Mouse (Mus musculus) left cerebral cortex, postnatal 4 days (tissue): Measurements from ENCODE around the gene Nt5c1a. TPM values are rescaled to one million over a fixed set of nuclear protein-coding genes. Genes with fewer than 3 reads are reported as not detected.

Source experiments
- DNase-seq: peaks from one replicate; pipeline ENCODE4 v3.0.0-alpha.2; 2022
- intact Hi-C: fragments of 180-260 bp; cut with DNase I; formaldehyde crosslinking; loops from one replicate; pipeline ENCODE4 v1.15.1; 2025
- total RNA-seq, 2 experiments: library from RNA; stranded (reverse); gene quantifications; 2 replicates each; pipeline ENCODE4 v1.2.3; 2021

Nt5c1a gene
- total RNA-seq, 2 experiments from 2014 or later, result 3.6 to 4.9 TPM

DNA sequence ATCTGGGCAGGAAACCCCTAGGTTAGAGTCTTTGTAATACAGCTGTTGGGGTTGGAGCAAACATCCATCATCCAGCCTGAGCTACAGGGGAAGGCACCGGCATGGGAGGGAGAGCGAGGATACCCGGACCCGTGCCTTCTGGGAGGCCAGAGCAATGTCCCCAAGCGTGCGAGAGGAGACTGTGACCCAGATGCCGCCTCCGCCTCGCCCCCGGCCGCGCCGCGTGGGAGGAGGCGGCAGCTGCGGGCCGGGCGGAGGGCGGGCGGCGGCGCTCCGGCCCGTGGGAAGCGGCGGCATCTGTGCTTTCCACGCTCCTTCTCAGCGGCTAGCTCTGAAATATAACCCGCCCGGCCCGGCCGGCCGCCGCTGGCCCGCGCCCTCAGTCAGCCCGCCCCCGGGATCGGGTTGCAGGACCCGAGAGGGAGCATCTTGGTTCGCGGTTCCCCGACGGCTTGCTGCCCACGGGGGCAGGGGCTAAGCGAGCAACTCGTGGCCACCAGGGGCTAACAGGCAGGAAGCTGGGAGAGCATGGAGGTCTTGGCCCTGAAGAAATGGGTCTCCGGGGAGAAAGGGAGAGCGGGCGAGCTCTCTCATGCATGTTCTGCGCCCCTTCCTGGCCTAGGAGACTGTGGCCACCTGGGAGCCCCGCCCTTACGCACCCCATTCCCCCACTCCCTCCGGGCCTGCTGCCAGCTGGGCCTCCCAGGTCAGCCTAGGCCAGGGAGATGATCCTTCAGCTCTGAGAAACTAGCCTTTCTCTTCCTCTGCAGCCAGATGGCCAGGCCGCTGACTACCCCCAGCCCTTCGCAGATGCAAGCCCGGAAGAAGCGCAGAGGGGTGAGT, 38.3 kb downstream of the Nt5c1a start:
- DNase-seq, result peak; percentile 29
- intact Hi-C loops, result no loop called here

DNA sequence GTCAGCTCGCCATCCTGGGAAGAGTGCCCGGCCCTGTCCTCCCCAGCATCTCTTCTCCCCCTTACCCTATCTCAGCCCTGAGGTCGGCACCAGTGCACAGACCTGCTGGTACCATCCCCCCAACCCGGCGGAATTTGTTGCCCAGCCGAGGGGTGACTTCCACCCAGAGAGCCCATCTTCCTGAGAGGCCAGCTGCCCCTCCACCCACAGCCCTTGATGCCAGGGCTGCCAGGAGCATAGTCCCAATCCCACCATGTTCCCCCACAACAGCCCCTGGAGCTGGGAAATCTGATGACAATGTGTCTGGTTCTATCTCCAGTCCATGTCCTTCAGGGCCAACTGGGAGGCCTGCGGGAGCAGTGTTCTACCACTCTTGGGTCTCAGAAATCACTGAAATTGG, 44.9 kb downstream of the Nt5c1a start:
- DNase-seq, result no peak
- intact Hi-C loops, result no loop called here

DNA sequence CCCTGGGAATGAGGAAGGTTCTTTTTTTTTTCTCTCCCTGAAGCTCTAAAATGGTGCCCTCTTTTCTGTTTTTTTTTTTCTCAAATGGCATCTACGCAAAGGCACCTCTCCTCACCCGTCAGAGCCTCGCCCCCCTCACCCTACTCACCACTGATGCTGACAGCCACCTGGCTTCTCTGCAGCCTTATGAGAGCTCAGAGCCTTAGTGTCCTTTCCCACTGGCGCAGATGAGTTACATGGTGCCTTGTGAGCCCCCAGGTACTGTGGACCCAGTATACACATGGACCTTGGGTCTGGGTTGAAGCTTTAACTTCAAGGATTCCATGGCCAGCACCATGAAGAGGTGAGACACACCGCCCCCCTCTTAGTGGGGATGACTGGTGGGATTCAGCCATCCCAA, 45.3 kb downstream of the Nt5c1a start:
- intact Hi-C loops, result no loop called here

DNA sequence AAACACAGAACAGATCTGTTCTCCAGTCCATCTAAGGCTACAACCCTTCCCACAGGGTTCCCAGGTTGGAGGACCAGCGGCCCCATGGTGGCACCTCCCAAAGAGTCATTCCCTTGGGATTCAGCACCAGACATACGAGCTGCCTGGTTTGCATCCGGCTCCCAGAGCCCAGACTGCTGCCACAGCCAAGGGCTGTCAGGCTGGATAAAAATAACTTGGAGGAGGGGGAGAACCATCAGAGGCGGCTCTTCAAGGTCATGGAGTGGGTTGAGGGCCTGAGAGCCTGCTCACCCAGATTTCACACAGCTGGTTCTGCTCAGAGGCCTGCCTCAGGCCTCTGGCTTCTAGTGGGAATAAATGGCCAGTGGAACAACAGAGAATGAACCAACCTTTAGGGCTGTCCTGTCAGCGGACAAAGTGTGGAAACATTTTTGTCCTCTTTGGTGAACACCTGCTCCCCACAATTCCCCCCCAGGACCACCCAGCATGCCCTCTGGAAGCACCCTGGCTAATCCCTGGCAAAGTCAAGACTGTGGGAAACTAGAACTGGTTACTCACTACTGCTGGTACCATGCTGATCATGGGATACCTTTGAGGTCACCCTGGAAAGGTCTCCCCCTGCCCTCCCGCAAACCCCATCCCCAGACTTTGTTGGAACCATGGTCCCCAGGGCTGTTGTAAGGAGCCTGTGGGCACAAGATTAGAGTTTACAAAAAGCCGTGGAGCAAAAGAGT, 46.0 kb downstream of the Nt5c1a start:
- DNase-seq, result no peak
- intact Hi-C loops, result no loop called here

More for the DNA sequence above, 45.3 kb downstream of the Nt5c1a start:
- DNase-seq, result no peak

DNA sequence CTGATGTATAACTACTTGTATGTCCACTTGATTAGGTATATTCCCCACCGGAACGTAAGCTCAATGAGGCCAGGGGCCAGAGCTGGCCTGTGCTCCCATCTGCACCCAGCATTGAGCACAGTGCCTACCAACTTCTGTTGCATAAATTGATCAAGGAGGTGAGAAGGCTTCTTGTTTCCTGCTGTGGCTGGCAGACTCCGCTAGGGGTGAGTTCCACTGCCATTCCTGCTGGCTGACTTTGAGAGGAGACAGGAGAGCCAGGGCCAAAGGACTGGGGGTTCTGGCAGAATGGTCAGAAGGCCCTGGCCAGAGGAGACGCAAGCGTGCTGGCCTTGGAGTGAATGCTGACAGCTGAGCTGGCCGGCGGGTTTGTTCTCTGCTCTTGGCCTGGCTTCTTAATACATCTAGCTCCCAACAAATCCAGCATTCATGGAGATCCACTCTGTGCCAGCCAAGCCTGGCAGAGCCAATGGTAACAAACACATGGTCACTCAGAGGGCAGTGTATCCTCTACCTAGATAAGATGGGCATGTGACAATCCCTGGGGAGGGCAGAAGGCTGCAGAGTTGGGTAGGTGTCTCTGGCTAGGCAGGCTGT, 47.8 kb downstream of the Nt5c1a start:
- intact Hi-C loops, result no loop called here
- peak; percentile 83 for DNase-seq

DNA sequence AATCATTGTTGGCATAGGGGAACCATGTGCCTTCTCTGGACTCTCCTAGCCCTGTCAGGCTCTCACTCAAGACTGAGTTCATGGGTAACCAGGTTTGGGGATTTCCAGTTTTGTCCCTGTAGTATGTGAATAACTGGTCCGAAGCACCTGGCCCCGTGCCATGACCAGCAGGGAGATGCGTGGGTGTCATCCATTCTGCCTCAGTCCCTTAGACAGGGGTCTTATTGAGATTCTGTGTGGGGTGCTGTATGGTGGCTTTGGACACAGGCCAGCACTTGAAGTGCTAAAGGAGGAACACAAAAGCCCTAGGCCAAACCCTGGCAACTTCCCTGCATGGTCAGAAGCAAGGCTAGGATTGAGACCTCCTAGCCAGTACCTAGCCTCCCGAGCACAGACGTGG, 50.9 kb downstream of the Nt5c1a start:
- intact Hi-C loops, result loop anchor here (5.0 kb wide), 2 partner anchors 35 to 95 kb away; no protein-coding TSS in a partner anchor
- peak; percentile 59 for DNase-seq

DNA sequence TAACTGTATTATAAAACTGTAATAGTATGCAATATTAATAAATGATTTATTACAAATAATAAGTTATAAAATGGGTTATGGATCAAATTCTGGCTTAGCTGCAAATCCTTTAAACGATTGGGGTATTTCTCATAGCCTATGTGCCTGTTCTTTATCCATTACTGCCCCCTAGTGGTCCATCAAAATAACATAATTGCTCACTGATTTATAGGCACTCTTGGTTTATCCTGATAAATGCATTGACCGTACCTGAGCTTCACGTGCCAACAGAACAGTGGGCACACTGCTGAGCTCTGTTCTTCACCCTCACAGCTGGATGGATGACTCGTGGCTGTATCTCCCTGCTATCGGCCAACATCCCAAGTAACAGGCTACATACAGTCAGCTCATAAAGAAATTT, 53.3 kb downstream of the Nt5c1a start:
- no peak for DNase-seq
- intact Hi-C loops, result loop anchor here (5.0 kb wide), 2 partner anchors 37 to 97 kb away; no protein-coding TSS in a partner anchor

DNA sequence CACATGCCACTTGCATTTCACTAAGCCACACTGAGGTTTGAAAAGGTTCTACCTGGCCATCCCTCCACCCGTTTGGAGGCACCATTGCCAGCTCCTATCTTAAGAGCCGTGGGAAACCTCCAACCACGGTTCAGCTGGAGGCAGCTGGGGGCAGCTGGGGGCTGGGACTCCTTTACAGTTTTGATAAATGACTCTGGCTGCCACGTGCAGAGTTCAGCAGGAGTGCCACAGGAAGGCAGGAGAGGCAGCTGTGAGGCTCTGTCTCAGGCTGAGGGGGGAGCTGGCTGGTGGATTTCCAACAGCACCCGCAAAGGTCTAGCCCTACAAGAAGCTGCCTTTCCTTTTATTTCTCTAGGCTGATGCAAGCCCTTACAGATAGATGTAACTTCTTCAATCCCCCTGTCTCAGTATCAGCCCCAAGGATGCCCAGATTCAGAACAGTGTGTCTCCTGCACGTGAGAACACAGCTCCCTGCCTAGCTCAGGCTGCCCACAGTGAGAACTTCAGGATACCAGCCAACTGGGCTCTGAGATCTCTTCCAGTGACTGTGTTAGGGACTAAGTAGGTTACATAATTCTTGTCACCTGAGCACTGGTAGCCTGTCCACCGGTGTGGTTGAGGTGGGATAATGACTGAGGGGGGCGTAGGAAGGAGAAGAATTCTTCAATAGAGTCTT, 58.9 kb downstream of the Nt5c1a start:
- intact Hi-C loops, result no loop called here

DNA sequence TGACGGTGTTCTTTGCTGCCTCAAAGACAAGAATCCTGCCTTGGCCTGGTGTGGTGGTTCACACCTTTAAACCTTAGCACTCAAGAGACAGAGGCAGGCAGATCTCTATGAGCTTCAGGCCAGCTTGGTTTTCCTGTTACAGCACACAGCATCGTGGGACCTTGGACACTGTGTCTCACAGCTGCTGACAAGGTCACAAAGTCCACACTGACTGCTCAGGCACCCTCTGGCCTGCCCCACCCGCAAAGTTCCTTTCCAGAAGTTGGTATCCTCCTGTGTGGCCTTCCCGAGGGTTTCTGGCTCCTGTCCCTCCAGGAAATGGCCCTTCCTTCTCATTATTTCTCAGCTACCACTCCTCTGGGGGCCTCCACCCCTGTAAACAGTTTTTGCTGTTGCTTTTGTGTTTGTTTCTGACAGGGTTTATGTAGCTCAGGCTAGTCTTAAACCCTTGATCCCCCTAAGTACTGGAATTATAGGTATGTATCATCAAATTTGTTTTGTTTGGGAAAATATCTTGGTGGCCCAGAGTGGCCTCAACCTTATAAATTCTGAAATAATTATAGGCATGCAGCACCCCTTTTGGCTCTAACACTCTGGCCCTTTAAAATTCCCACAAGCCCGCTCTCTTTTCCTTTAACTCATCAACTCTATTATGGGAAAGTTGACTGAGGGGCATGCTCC, 60.6 kb downstream of the Nt5c1a start, which contains the start of gene Pabpc4:
Gene Pabpc4, plus strand, starts transcription at position 631 of the 681 bp plus-strand sequence.
- intact Hi-C loops, result no loop called here
- DNase-seq, result no peak

More for the DNA sequence above, 58.9 kb downstream of the Nt5c1a start:
- no peak for DNase-seq

Other genes with a start within 250 kb of the Nt5c1a start
- gene Mfsd2a, start 240.3 kb upstream of the Nt5c1a start, total RNA-seq, result 10 to 100 TPM; 35.4 TPM
- 10 to 100 TPM; 60.5 to 66.1 TPM for gene Mycl, start 205.9 kb upstream of the Nt5c1a start, total RNA-seq
- 10 to 100 TPM; 29.9 to 30.5 TPM for gene Trit1, start 184.9 kb upstream of the Nt5c1a start, total RNA-seq
- gene Bmp8b, start 96.3 kb upstream of the Nt5c1a start, total RNA-seq, result under 1 TPM; 0.34 to 0.82 TPM
- gene Oxct2b, start 85.2 kb upstream of the Nt5c1a start, total RNA-seq, result under 1 TPM in 1 of 2 experiments, not detected in 1; 0.77 TPM
- 10 to 100 TPM; 30.3 to 31.5 TPM for gene Ppie, start 61.6 kb upstream of the Nt5c1a start, total RNA-seq
- 10 to 100 TPM; 69.1 to 73.9 TPM for gene Hpcal4, start 18.3 kb upstream of the Nt5c1a start, total RNA-seq
- 1 to 10 TPM; 5.9 to 6.6 TPM for gene Heyl, start 32.1 kb downstream of the Nt5c1a start, total RNA-seq
- 10 to 100 TPM; 62.6 to 65.5 TPM for gene Pabpc4, start 60.8 kb downstream of the Nt5c1a start, total RNA-seq
- gene Oxct2a, start 122.1 kb downstream of the Nt5c1a start, total RNA-seq, result under 1 TPM in 1 of 2 experiments, not detected in 1; 0.22 TPM
- under 1 TPM in 1 of 2 experiments, not detected in 1; 0.20 TPM for gene Bmp8a, start 141.7 kb downstream of the Nt5c1a start, total RNA-seq